Mouse (Mus musculus) lung, postnatal 14 days (tissue): ENCODE measurements at regions not wholly inside any gene's neighbourhood (a gene's known extent, or its start where the extent isn't known, plus 50 kb on each side); places are given as distances from the start of the nearest gene placed in this dataset.
"Not testable (repeated sequence)": the region's sequence is repeated elsewhere in the genome, so short reads cannot be mapped to it uniquely, and the experiment has no call there.

Experiments
- DNase-seq: peaks from one replicate; pipeline ENCODE4 v3.0.0; 2021

DNA sequence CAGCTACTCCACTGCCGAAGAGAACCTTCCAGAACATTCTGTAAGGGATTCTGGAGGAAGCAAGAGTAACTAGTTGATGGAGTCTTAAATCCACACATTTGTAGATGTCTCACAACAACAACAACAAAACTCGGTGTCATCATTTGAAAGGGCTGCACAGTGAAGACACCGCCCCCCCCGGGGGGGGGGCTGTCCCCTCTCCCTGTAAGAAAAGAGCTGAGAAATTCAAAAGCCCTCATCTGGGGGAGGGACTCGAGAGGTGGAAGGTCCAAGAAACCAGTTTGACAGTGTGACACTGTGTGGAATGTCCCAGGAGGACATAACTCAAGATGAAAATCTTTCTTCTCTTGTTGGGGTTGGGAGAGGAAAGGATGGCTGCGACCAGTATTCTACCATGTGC, 87.7 kb downstream of the Fam43a start:
- DNase-seq, result no peak

DNA sequence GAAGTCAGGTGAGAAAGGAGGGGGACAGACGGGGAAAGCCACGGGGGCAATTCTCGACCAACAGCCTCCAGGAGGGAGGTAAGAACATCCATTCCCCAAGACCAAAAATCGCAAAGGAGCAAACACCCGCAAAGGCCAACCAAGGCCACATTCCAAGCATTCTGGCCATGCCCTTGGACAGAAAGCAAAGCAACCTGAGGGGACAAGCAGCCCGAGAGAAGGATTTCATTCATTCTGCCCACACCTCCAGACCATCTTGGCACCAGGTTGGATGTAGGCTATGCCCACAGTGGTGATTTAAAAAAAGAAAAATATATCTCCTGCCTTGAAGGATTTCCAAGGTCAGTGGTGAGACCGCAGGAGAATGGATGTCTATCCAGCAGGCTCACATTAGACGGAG, 88.2 kb downstream of the Fam43a start:
- no peak for DNase-seq

DNA sequence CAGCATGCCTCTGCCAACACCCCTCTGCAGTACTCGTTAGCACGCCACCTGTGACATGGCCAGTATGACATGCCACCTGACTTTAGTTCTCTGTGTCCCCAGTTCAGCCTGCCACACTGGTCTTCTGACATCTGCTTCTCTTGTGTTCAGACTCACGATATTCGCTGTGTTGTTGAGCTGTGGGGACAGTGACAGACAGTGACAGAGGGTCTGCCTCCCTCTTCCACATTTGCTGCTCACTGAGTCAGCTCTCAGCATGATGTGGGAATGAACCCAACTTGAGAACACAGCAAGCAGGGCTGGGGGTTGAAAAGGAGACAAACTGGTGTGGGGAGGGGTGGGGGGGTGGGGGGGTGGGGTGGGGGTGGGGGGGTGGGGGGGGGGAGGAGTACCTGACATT, 91.0 kb downstream of the Fam43a start:
- no peak for DNase-seq

DNA sequence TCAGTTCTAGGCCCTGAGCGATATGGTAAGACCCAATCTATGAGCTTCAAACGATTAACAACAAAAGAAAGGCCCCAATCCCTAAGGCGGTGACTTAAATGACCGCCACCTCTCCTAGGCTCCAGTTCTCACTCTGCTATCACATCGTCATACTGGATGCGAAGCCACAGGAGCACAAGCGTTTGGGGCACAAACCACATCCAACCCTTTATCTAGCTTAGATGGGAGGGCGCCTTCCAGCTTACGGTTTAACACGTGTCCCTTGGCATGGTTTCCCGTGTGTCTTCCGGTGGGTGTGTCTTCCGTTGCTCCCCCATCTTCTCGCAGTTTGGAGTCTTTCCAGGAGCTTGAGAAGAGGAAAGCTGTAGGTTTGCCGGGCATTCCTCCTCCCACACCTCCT, 92.4 kb downstream of the Fam43a start:
- DNase-seq, result no peak

DNA sequence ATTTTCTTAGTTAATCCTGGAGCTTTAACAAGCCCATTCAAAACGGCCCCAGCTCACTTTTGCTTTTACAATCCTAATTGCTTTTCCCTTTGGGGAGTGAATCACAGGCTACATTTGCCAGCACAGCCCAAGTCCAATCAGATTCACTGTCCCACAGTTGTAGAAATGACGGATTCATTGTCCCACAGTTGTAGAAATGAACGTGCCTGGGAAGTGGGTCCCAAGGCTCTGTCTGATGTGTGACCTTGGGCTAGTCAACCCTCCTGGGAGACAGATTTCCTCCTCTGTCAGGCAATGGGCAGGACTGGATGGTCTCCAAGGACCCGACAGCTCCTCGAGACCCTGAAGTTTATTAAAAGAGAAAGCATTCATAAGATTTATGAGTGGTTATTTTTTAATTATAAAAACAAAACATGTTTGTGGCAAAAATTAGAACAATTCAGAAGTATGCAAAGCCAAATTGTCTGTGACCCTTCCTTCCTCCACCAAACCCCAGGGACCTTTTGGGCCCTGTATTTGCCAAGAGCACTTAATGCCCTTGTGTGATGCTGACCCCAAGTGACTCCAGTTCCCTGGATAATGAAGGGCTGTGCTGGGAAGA, 93.1 kb downstream of the Fam43a start:
- DNase-seq, result no peak

DNA sequence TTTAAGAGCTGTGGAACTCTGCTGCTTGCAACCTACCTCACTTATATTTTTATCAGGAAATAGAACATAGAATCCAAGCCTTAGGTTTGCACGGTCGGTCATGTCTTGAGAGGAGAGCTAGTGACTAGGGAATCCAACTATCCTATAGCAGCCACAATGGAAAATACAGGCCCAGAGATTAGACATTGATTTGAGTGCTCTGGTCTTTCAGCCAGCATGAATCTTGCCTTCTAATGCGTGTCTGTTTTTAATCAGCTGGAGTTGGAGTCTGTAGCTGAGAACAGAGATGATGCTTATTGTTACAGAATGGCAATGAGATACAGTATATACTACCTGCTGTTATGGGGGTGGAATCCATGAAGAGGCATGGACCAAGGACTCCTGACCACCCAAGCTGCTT, 93.7 kb downstream of the Fam43a start:
- DNase-seq, result no peak

DNA sequence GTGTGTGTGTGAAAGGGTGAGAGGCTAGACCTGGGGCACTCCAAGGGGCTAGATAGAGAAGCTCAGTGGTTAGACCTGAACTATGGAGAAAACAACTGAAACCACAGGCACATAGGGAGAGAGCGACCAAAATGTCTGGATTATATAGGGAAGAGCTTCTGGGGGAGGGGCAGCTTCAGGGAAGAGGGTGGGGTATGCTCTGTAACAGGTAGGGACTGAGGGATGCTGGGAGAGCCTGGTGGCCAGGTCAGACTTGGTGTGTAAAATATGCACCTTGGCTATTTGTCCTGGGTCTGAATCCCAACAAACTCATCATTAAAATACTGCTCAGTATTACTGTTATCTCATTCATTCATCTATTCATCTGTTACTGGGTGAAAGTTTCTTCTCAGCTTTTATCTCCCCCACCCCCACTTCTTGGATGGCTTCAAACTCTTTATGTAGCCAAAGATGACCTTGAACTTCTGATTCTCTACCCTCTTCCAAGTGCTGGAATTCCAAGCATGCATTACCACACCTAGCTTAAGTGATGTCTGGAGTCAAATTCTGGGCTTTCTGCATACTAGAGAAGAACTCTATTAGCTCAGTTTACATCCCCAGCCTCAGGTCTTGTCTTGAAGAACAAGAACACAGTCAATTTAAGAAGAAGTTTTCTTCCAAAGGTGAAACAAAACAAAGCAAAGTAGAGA, 94.5 kb downstream of the Fam43a start:
- DNase-seq, result no peak

DNA sequence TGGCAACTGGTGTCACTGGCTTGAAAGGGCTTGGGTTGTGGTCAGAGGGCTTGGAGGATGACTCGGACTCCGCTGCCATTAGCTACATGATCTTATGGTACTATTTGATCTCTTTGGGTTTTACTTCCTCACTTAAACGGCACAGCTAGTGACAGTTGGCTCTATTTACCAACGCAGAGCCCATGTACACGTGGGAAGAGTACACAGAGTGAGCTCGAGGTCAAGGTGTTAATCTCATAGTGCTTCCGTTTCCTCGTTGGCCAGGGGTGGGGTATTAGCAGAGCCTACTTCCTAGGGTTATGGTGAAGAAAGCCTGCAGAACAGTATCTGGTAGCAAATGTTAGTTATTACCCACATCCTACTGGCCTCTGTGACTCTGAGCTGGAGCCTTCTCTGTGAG, 96.2 kb downstream of the Fam43a start:
- DNase-seq, result no peak

DNA sequence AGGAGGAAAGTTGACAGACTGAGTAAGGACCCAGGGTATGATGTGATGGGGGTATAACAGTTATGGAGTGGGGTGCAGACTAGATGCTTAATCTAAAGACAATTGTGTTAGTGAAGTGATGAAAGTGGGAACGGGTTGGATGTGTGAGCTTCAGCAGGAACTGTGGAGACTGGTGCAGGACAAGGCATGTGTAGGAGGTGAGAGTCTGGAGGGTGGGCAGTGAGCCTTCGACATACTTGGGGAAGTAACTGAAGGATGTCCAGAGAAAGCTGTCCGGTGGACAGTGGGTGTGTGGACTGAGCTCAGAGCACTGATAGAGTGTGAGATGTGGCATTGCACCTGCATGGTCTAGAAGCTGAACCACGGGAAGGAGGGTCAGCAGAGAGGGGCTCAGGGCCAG, 97.7 kb downstream of the Fam43a start:
- no peak for DNase-seq

DNA sequence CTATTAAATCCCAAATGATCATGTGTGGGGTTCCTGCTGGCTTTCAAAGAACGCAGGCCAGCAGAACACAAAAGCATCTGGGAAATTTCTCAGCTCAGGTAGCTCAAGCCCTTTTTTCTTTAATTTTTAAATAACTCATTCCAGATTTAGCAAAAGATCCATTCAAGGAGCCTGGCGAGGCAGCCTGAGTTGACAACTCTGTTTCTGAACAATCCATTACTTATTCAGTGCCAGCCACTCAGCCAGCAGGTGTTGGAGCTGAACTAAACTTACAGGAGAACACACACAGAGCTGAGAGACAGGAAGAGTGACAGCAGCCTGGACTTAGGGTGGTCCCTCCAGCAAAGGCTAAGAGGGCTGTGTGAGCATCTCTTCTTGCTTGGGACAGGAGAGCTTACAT, 98.3 kb downstream of the Fam43a start:
- no peak for DNase-seq

DNA sequence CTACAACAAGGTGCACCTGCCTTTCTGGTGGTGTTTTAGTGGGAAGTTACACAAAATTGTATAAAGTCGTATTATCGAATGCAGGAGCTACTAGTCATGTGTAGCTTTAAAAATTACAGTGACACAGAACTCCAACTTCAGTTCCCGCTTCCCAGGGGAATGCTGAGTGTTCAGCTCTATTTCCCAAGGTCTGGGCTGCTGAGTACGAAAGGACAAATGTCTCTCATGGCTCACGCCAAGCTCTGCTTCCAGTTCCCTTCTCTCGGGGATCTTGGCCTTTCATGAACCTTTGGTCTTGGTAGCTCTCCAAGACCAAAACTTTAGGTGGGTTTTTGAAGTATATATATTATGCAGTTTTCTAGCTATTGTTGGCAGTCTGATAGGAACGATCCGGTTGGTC, 104.3 kb downstream of the Fam43a start:
- no peak for DNase-seq

DNA sequence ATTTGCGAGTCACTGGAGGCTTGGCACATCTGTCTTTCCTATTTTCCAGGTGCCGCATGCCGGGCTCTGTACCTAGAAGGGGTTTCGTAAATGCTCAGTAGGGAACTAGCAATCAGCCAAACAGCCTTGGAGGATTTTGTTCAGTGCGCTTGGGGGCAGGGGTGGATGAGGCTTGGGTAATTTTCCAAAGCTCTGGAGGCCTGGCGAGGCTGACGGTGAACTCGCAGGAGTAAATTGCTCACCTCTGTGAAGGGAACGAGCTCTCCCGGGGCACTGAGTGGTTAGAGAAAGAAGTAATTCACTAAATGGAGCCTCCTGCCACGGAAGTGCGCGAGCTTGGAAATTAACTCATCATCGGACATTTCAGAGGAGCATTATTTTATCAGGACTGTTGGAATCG, 110.0 kb downstream of the Fam43a start:
- no peak for DNase-seq

DNA sequence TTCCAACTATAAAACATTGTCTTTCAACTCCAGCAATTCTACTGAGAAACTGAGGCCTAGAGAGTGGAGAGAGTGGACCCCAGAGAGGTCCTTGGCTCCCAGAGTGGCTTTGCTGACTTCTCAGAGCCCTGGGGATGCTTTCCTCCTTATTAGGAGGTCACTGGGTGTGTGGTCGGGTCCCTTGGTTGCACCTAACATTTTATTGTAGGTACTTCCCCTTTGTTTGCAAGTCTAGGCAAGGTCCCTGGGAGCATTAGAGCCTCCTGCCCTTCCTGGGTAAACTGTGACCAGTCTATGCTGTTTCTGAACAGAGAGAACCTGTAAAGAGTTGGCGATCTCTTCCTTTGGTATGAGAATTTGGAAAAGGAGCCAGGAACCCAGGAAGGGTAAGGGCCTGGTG, 110.5 kb downstream of the Fam43a start:
- DNase-seq, result no peak

DNA sequence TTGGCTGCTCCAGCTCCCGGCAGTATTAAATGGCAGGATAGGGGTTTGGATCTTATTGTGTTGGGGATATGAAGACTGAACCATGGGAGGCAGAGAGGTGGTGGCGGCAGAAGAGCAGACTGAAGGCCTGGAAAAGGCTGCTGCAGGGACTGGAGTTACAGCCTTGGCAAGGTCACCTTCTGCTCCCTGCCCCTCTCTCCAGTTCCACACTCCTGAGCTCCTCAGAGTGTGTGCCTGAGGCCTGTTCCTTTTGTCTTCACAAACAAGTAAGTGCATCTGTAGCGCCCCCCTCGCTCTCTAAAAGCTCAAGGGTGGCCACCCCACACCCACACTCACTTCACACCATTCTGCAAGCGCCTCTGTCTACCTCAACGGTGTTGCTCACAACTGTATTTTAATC, 113.0 kb downstream of the Fam43a start:
- DNase-seq, result no peak

DNA sequence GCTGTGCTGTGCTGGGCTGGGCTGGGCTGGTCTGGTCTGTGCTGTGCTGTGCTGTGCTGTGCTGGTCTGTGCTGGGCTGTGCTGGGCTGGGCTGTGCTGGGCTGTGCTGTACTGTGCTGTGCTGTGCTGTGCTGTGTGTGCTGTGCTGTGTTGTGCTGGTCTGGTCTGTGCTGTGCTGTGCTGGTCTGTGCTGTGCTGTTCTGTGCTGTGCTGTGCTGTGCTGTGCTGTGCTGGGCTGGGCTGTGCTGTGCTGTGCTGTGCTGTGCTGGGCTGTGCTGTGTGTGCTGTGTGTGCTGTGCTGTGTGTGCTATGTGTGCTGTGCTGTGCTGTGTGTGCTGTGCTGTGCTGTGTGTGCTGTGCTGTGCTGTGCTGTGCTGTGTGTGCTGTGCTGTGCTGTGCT, 118.1 kb downstream of the Fam43a start:
- DNase-seq, result not testable (repeated sequence)

DNA sequence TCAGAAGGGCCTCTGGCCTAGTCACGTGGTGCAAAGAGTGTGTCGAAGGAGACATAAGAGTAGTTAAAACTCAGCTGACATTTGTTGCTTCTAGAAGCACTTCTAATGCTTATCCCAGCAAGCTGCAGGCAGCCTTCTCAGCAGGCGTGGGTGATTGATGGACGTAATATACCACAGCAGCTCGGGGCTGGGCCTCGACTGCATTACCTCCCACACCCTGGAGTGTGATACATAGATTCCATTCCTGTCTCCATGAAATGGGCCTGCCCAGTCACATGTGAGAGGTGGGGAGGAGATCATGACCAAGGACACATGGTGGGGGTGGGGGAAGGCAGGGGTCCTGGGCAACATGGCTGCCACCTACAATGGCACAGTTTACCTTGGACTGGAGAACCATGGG, 121.3 kb downstream of the Fam43a start:
- DNase-seq, result no peak

DNA sequence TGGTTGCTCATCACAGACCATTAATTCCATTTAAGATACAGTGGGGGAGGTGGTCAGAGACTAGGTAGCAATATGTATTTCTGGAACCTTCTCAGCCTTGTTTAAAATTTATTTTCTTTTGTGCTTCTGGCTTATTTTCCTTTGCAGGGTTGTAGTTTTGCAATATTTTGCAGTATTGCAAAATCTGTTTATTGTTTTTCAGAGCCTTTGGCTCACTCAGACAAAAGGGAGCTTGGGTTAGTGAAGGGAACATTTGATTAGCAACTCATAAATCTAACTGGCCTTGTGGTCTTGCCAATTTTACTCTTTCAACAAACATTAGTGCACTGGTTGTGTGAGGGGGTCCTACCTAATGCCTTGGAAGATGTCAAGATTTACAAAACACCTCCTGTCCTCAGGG, 121.7 kb downstream of the Fam43a start:
- DNase-seq, result no peak

DNA sequence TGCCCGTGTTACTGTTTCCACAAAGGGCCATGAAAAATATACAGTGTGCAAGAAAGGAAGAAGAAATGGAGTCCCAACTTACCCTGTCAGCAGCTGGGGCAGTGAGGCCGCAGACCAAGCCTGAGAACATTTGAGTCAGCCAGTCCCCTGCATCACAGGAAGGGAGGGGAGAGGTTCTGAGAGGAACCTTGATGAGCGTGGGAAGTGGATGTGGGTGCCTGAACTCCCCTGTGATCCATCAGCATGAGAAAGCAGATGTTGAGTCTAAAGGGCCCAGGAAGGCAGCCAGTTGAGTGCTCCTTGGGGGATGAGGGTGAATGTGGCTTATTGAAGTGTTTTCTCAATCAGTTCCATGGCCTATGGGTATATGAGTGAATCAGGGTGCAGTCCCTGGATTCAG, 122.8 kb downstream of the Fam43a start:
- DNase-seq, result no peak

DNA sequence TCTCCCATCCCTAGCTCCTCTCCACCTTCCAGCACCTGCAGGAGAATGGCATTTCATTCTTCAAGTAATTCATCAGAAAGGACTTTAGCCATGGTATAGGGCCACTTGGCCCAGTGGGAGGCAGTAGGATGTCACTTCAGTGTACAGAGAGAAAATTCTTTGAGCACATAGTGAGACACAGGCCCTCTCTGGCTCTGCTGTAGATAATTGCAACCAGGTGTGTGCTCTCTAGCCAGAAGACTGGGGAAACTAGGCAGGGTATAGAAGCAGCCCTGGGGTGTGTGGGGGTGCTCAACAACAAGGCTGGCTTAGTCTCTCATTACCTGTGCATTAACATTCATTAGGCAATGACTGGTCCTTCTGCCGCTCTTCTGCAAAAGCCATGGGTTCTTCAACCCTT, 125.1 kb downstream of the Fam43a start:
- no peak for DNase-seq

DNA sequence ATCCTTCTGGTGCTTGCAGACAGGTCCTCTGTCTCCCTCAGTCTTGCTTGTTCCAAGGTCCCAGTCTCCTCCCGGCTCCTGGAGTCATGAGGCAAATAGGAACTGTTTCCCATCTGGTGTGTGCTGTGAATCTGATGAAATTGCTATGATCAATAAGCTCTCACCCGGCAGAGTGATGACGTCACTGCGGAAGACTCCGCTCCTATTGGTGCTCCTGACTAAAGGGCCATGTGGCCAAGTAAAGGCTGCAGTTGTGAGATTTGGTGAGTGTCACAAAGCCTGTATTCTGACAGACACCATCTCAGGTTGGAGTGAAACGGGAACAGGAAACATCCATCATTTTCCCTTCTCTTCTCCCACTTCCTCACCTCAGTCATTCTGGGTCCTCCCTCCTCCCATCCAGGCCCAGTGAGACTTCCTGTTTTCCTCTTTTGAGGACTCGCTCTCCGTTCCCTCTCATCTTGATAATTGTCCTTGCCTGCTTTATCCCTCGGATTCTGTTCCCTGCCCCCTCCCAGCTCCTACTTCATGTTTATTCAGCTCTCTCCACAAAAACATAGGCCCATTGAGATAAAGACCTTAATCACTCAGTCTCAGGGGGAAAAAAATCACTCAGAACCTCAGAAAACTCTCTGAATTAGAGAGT, 133.4 kb downstream of the Fam43a start:
- DNase-seq, result no peak

DNA sequence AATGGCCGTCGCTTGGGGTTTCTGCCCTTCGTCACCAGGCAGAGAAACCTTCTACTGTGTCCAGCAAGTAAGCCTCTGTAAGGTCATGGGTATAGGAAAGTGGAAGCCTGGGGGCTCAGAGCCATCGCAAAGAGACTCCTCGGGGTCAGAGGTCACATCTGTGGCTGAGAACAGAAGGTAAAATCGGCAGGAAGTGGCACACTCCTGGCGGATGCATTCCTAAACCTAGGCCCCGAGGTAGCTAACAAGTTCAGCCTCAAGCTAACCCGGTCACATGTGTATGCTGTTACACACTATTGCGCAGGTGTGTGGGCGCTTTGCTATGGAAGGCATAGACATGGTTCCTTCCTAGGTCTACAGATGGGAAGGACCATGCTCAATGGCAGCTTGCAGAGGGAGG, 134.0 kb downstream of the Fam43a start:
- no peak for DNase-seq

DNA sequence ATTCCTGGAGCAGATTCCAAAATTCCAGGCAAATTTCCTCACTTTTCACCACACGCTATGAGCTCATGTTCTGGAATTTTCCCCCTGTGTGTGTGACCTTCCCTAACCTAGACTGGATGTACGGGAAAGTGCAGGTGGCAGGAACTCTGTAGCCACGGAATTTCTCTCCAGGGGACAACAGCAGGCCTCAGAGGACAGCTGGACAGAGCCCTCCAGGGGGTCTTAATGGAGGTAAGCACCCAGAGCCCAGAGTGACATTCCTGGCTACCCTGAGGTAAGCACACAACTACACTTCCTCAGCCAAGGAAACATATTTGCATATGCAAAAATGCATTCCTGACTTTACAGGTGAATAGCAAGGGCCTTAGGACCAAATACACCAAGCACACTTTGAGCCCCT, 135.8 kb downstream of the Fam43a start:
- no peak for DNase-seq

DNA sequence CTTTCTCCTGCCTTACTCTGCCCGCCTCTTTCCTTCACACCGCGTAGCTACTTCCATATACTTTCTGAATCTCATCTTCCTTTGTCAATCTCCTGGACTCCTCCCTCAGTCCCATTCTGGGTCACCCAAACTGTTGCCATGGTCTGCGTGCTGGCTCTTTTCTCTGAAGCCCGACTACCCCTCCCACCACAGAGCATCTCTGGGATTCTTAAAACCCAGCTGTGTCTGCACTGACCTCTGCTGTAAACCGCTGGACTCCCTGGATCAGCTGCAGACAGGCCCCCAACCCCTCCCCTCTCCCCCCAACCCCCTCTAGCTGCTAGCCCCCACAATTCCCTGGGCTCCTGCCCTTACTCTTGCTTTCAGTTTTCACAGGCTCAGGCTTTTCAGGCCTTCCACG, 136.4 kb downstream of the Fam43a start:
- no peak for DNase-seq

DNA sequence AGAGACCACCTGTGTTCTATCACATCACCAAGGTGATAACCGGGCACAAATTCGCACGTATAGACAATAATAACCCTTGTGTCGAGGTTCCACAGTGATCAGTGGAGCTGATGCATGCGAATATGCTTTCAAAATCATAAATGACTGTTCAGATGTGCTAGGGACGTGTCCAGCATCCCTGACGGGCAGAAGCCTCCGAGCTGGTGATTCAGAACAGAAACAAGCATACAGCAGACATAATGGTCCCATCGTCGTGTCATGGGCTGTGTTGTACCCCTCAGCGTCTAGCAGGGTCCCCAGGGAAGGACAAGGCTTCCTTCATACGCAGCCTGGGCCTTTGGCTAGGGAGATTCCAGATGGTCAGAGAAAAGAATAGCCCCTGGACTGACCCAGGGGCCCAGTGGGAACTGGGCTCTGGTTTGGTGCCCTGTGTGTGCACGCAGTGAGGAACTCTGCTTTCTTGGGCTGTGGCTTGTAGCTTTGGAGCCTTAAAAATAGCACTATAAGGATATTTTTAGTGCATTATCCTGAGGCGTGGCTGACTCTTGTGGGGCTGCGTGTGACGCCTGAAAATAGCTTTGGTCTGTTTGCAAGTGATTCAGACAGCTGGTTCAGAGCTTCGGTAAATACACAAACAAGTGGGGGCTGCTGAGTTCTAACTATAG, 137.3 kb downstream of the Fam43a start:
- no peak for DNase-seq
